Mouse (Mus musculus) cerebral cortex, adult 2 months (tissue): Measurements from ENCODE around the gene N4bp2l1.

ENCODE experiments used
- WGBS: fragments of 180-500 bp; shearing (Covaris S2); methylation state at CpG from one replicate; pipeline ENCODE4 v1.1.7; 2018; 5-methylcytosine and 5-hydroxymethylcytosine counted together

N4bp2l1 gene

GRCm38 (mm10) chr5:150566971-150567370, 30.0 kb downstream of the N4bp2l1 start:
- 81% methylated on average over 5 of the region's 5 CpGs for WGBS

DNA sequence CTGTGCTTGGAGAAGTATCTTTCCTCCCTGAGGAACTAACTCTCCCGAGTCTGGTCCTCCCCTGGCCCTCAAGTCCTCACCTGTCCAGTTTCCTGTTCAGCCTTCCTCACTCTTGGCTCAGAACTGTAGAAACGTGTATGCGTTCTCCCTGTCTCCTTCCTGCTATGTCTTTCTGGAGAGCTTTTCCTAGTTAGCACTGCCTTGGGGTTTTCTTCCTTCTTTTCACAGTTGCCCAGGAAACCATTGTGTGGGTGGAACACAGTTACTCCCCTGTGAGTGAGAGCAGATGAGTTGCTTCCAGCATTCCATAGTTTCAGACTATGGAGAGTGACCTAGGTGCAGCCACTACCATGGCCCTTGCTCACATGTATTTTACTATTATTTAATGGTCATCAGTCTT, 30.8 kb downstream of the N4bp2l1 start:
- WGBS, result 18% methylated on average over 3 of the region's 3 CpGs

- 96% methylated on average over 6 of the region's 6 CpGs for WGBS
Measured at GRCm38 (mm10) chr5:150564426-150564825, 32.6 kb downstream of the N4bp2l1 start.

DNA sequence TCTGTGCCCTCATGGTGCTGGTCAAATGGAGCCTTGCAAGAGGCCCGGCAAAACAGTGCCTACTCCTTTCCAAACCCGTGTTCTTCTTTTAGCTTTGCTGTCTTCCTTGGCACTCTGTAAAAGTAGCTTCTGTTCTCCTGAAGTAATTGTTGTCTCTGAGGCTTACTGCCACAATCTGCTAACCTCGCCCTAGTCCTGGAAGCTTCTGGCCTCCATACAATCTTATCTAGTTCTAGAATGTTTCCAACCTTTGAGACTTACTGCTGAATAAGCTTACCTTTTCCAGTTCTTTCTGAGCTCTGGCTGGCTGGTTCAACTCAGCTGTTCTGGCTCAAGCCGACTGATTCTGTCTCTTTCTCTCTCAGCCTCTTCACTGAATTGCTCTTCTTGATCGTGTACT, 35.2 kb downstream of the N4bp2l1 start:
- 73% methylated on average over 5 of the region's 5 CpGs for WGBS

DNA sequence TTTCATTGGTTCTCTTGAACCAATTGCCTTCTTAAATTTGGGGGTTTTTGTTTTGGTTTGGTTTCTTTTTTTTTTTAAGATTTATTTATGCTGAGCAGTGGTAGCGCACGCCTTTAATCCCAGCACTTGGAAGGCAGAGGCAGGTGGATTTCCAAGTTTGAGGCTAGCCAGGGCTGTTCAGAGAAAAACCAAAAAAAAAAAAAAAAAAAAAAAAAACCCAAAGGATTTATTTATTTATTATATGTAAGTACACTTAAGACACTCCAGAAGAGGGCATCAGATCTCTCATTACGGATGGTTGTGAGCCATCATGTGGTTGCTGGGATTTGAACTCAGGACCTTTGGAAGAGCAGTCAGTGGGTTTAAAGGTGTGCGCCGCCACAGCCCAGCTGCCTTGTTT, 36.1 kb downstream of the N4bp2l1 start:
- WGBS, result 98% methylated on average over 5 of the region's 5 CpGs

DNA sequence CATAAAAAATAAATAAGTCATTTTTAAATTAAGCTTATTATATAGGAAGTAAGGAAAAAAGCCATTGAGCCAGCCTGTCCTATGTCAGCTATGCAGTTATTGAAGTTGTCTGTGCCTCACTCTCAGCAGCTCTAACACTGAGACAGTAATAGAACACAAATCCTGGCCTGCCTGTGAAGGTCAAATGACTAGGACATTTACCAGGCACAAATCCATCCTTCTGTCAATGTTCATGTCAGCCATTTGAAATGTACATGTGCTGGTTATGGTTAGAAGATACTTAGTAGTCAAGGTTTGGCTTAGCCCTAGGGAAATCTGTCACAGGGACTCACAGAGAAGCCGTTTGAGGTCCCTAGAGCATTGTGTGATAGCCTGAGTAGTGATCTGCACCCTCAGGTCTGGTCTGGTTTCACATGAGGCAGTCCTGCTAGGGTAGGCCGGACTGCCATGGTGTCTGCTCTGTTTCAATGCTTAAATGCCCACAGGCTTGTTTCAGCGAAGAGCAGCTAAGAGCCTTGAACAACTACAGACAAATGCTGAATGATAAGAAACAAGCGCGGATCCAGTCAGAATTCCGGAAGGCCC, 37.4 kb downstream of the N4bp2l1 start:
- WGBS, result 97% methylated on average over 6 of the region's 6 CpGs

GRCm38 (mm10) chr5:150551637-150552036, 45.4 kb downstream of the N4bp2l1 start:
- WGBS, result 43% methylated on average over 3 of the region's 3 CpGs

DNA sequence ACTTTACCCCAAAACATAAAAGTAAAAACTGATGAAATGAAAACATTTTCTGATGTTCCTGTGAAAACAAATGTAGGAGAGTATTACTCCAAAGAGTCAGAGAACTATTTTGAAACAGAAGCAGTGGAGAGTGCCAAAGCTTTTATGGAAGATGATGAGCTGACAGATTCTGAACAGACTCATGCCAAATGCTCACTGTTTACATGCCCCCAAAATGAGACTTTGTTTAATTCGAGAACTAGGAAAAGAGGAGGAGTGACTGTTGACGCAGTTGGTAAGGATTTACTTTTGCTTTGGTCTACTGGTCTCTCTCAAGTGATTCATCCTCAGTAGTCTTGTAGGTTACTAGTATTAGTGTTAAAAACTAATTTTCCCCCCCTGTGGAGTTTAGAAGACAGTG, 53.8 kb downstream of the N4bp2l1 start:
- WGBS, result 64% methylated on average over 2 of the region's 2 CpGs

- 97% methylated on average over 1 of the region's 1 CpGs for WGBS
Measured at GRCm38 (mm10) chr5:150541302-150541701, 55.7 kb downstream of the N4bp2l1 start.

DNA sequence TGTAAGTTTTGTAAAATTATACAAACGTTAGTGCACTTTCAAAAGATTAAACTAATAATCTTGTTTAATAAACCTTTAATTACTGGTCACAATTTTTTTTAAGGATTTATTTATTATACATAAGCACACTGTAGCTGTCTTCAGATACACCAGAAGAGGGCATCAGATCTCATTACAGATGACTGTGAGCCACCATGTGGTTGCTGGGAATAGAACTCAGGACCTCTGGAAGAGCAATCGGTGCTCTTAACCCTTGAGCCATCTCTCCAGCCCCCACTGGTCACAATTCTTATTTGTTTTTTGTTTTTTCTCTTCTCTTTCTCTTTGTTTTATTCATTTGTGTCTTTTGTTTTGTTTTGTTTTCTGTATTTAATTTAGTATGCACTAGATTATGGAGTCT, 71.7 kb downstream of the N4bp2l1 start:
- 85% methylated on average over 2 of the region's 2 CpGs for WGBS

DNA sequence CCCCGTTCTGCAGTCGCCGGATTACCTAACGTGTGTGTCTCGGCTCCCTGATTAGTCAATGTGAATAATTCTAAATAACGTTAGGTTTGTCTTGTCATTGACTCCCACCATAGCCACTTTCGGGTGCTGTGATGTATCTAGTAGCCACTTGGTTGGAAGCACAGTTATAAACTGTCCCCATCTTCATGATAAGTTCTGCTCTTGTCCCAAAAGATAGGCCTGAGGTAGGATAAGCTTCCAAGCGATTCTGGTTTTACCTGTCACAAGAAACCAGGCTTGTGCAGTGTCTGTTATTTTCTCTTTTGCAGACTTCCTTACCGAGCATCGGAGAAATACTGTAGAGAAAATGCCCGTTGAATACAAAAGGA, 74.1 kb downstream of the N4bp2l1 start:
- 2% methylated on average over 11 of the region's 11 CpGs for WGBS

DNA sequence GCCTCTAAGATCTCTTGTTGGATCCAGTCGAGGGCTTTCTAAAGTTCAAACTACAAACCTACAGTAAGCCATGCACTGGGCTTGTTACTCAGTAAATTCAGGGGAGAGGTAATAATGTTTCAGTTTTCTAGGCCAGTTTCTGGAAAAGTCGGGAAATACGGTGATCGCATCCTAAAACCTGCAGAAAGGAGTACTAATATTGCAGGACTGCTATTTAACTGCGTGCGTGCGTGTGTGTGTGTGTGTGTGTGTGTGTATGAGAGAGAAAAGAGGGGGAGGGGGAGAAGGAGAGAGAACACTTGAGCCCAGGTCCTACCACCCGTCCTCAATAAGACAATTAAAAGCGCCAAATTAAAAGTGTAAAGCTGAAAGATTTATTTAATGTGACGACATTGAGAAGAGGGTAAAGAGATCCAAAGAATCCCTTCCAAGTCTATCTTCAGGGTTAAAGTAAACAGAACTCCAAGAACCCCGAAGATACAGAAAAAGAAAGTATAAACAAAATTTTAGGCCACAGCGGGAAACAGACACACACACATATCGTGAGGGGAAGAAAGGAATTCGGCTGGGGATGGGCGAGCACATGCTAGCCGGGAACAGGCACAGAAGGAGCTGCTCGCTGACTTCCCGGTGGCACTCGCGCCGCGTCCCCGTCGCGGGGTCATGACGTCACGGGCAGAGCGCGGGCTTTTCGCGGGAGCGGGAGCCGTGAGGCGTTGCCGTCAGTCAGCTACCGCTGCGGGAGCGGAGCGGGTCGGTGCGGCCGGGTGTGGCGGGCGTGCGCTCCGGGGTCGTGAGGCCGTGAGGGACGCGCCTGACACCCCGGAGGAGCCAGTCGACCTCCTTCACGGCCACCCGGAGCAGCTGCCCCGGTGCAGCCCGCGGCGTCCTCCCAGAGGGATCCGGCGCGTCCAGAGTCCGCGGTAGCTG, 74.8 kb downstream of the N4bp2l1 start, which contains the start of gene Brca2:
Brca2 (plus strand) TSS at position 694 of the 930 bp plus-strand sequence.
- 4% methylated on average over 63 of the region's 63 CpGs for WGBS
